ENCODE assay signal across 13 mouse cellular contexts in genomic region chr13:23466306-23466705, GRCm38 (mm10). TPM values are rescaled to one million over a fixed set of nuclear protein-coding genes. Genes with fewer than 3 reads are reported as not detected.
DNase-seq lines count a peak whose midpoint lies in the region; ATAC-seq lines count a peak whose summit lies in the region.
"Had no signal": no experiment of that assay in that cellular context is flagged by ENCODE, and none has a peak within 500 bp of the region (broad histone marks: within the 10 kb centered on the region; RNA-seq: fewer than 3 reads in every experiment).

No protein-coding gene starts in this region.

- H3K27me3 ChIP-seq in heart, embryonic 13.5 days (replicated peaks), result no peaks in the 10 kb centered on the region
- peaks cover 23% of the 10 kb centered on the region for H3K27me3 ChIP-seq in midbrain, embryonic 12.5 days
- H3K27me3 ChIP-seq in midbrain, embryonic 15.5 days (replicated peaks), result peaks cover 7% of the 10 kb centered on the region
- H3K27me3 ChIP-seq in limb, embryonic 10.5 days (ENCODE audit: low read depth, poor library complexity, severe bottlenecking), result no peaks in the 10 kb centered on the region
- no peaks in the 10 kb centered on the region for H3K27me3 ChIP-seq in stomach, embryonic 16.5 days (ENCODE audit: control insufficient read depth, insufficient read depth, low read length)

- intact Hi-C loops in heart, postnatal 36 days (cut with DNase I), result loop anchor here (2.0 kb wide), 1 partner anchor 38 kb away; no protein-coding TSS in a partner anchor
- intact Hi-C loops in left cerebral cortex, postnatal 25 days (cut with DNase I), result loop anchor here (5.0 kb wide), 1 partner anchor 36 kb away; no protein-coding TSS in a partner anchor

- no peak for DNase-seq in heart, postnatal 36 days
- DNase-seq in limb, embryonic 10.5 days (ENCODE audit: low spot score), result no peak
- no peak for DNase-seq in adrenal gland, adult (ENCODE audit: inconsistent age in 2 of 2, low spot score in 1 of 2)
- DNase-seq in left cerebral cortex, postnatal 25 days (ENCODE audit: low spot score in 2 of 2), result no peak

- no peak overlapping the region for H3K9ac ChIP-seq in heart, embryonic 13.5 days
- no peak overlapping the region for H3K9ac ChIP-seq in midbrain, embryonic 12.5 days (replicated peaks)
- no peak overlapping the region for H3K9ac ChIP-seq in midbrain, embryonic 15.5 days
- no peak overlapping the region for H3K9ac ChIP-seq in stomach, embryonic 16.5 days (ENCODE audit: low read length)

- no peaks in the 10 kb centered on the region for H3K36me3 ChIP-seq in heart, embryonic 13.5 days
- no peaks in the 10 kb centered on the region for H3K36me3 ChIP-seq in midbrain, embryonic 12.5 days
- H3K36me3 ChIP-seq in midbrain, embryonic 15.5 days (replicated peaks), result no peaks in the 10 kb centered on the region
- H3K36me3 ChIP-seq in limb, embryonic 10.5 days, result no peaks in the 10 kb centered on the region
- no peaks in the 10 kb centered on the region for H3K36me3 ChIP-seq in stomach, embryonic 16.5 days (ENCODE audit: control insufficient read depth, insufficient read depth, low read length)

- peak overlapping the region; percentile 93 for H3K4me2 ChIP-seq in heart, embryonic 13.5 days
- 0 out of 2 replicates have a peak overlapping the region, but pooled peaks have one; percentile 77 for H3K4me2 ChIP-seq in midbrain, embryonic 12.5 days (replicated peaks)
- no peak overlapping the region; the same call in 1 of the 2 replicates for H3K4me2 ChIP-seq in midbrain, embryonic 15.5 days
- H3K4me2 ChIP-seq in stomach, embryonic 16.5 days (ENCODE audit: low read depth, low read length), result peak overlapping the region; percentile 90

- no peaks in the 10 kb centered on the region for H3K9me3 ChIP-seq in heart, embryonic 13.5 days
- no peaks in the 10 kb centered on the region for H3K9me3 ChIP-seq in midbrain, embryonic 12.5 days
- H3K9me3 ChIP-seq in midbrain, embryonic 15.5 days, result no peaks in the 10 kb centered on the region
- H3K9me3 ChIP-seq in limb, embryonic 10.5 days (replicated peaks), result no peaks in the 10 kb centered on the region
- H3K9me3 ChIP-seq in stomach, embryonic 16.5 days (replicated peaks; ENCODE audit: control insufficient read depth, low read length), result no peaks in the 10 kb centered on the region

- peaks cover 25% of the 10 kb centered on the region for H3K4me1 ChIP-seq in heart, embryonic 13.5 days
- peaks cover 23% of the 10 kb centered on the region for H3K4me1 ChIP-seq in midbrain, embryonic 12.5 days
- H3K4me1 ChIP-seq in midbrain, embryonic 15.5 days, result peaks cover 16% of the 10 kb centered on the region
- peaks cover 25% of the 10 kb centered on the region for H3K4me1 ChIP-seq in limb, embryonic 10.5 days
- H3K4me1 ChIP-seq in stomach, embryonic 16.5 days (ENCODE audit: control insufficient read depth, insufficient read depth, low read length), result peaks cover 12% of the 10 kb centered on the region; the same call in 1 of the 2 replicates

- H3K27ac ChIP-seq in heart, embryonic 13.5 days (replicated peaks), result no peak overlapping the region
- H3K27ac ChIP-seq in midbrain, embryonic 12.5 days (replicated peaks), result no peak overlapping the region
- H3K27ac ChIP-seq in midbrain, embryonic 15.5 days, result no peak overlapping the region
- H3K27ac ChIP-seq in limb, embryonic 10.5 days, result no peak overlapping the region
- H3K27ac ChIP-seq in stomach, embryonic 16.5 days (ENCODE audit: low read length), result no peak overlapping the region
- H3K27ac ChIP-seq: layer of hippocampus, adult 2 months had no signal

- 57% methylated on average over 1 of the region's 1 CpGs for WGBS in heart, embryonic 13.5 days
- WGBS in midbrain, embryonic 12.5 days, result 62% methylated on average over 1 of the region's 1 CpGs
- WGBS in midbrain, embryonic 15.5 days, result 65% methylated on average over 1 of the region's 1 CpGs
- 40% methylated on average over 1 of the region's 1 CpGs for WGBS in limb, embryonic 10.5 days
- WGBS in stomach, embryonic 16.5 days, result 80% methylated on average over 1 of the region's 1 CpGs

- no peak for ATAC-seq in heart, embryonic 13.5 days (ENCODE audit: extremely low read depth, insufficient number of reproducible peaks, low FRiP score, low TSS enrichment)
- no peak for ATAC-seq in midbrain, embryonic 12.5 days (ENCODE audit: low FRiP score, low read depth)
- ATAC-seq in midbrain, embryonic 15.5 days (replicated peaks), result no peak
- ATAC-seq in stomach, embryonic 16.5 days (ENCODE audit: insufficient read depth, low FRiP score), result no peak

- H3K4me3 ChIP-seq in heart, embryonic 13.5 days, result peak overlapping the region; percentile 68; the same call in 1 of the 2 replicates
- H3K4me3 ChIP-seq in midbrain, embryonic 12.5 days, result no peak overlapping the region
- H3K4me3 ChIP-seq in midbrain, embryonic 15.5 days, result no peak overlapping the region
- peak overlapping the region; percentile 67 for H3K4me3 ChIP-seq in limb, embryonic 10.5 days
- H3K4me3 ChIP-seq in stomach, embryonic 16.5 days (replicated peaks; ENCODE audit: low read length), result no peak overlapping the region

RNA-seq across cellular contexts. Expression of gene Btn1a1, which starts 0.6 kb away (rescaled TPM):
- 1.1 and 2.2 TPM in 2 replicates for polyA plus RNA-seq in heart, embryonic 13.5 days (2015; fragmentation: Nextera tagmentation; extraction: Ambion mirVana)
- total RNA-seq in heart, postnatal 36 days (2021), result not detected
- not detected in 2 replicates for polyA plus RNA-seq in midbrain, embryonic 12.5 days (2016; fragmentation: Nextera tagmentation; extraction: Ambion mirVana)
- polyA plus RNA-seq in midbrain, embryonic 15.5 days (2015; fragmentation: Nextera tagmentation; extraction: Ambion mirVana), result 0.09 and 0.25 TPM in 2 replicates
- 0.08 and 0.10 TPM in 2 replicates for polyA plus RNA-seq in limb, embryonic 10.5 days (2016; fragmentation: Nextera tagmentation; extraction: Ambion mirVana)
- 0.21 and 0.22 TPM in 2 replicates for polyA plus RNA-seq in stomach, embryonic 16.5 days (2015; fragmentation: Nextera tagmentation; extraction: Ambion mirVana)
- total RNA-seq in left cerebral cortex, postnatal 25 days (2021), result not detected
- total RNA-seq: adrenal gland, adult 2 months; heart, adult 8-10 months; layer of hippocampus, adult 2 months; liver, adult 2 months; neutrophil, adult 5-6 weeks had no signal
- polyA plus RNA-seq: adrenal gland, adult 2 months; liver, adult 2 months had no signal

RNA-seq across cellular contexts. Expression of gene Btn2a2, which starts 22.4 kb away (rescaled TPM):
- 0.45 and 0.82 TPM in 2 replicates for polyA plus RNA-seq in heart, embryonic 13.5 days (2015; fragmentation: Nextera tagmentation; extraction: Ambion mirVana)
- total RNA-seq in heart, postnatal 36 days (2021), result not detected
- 0.10 and 0.17 TPM in 2 replicates for polyA plus RNA-seq in midbrain, embryonic 12.5 days (2016; fragmentation: Nextera tagmentation; extraction: Ambion mirVana)
- not detected in 2 replicates for polyA plus RNA-seq in midbrain, embryonic 15.5 days (2015; fragmentation: Nextera tagmentation; extraction: Ambion mirVana)
- polyA plus RNA-seq in limb, embryonic 10.5 days (2016; fragmentation: Nextera tagmentation; extraction: Ambion mirVana), result 0.99 and 1.9 TPM in 2 replicates
- polyA plus RNA-seq in stomach, embryonic 16.5 days (2015; fragmentation: Nextera tagmentation; extraction: Ambion mirVana), result 0.14 and 0.28 TPM in 2 replicates
- 1 to 10 TPM; 1.1 to 1.3 TPM for total RNA-seq in left cerebral cortex, postnatal 25 days (2021)
- total RNA-seq: adrenal gland, adult 2 months; heart, adult 8-10 months; liver, adult 2 months had no signal
- polyA plus RNA-seq: adrenal gland, adult 2 months; liver, adult 2 months had no signal

RNA-seq across cellular contexts. Expression of gene Abt1, which starts 42.6 kb away (rescaled TPM):
- polyA plus RNA-seq in heart, embryonic 13.5 days (2015; fragmentation: Nextera tagmentation; extraction: Ambion mirVana), result 8.5 and 8.7 TPM in 2 replicates
- 1 to 10 TPM; 4.3 TPM for total RNA-seq in heart, postnatal 36 days (2021)
- polyA plus RNA-seq in midbrain, embryonic 12.5 days (2016; fragmentation: Nextera tagmentation; extraction: Ambion mirVana), result 10.1 and 12.3 TPM in 2 replicates
- polyA plus RNA-seq in midbrain, embryonic 15.5 days (2015; fragmentation: Nextera tagmentation; extraction: Ambion mirVana), result 9.8 and 9.9 TPM in 2 replicates
- 16.9 and 17.1 TPM in 2 replicates for polyA plus RNA-seq in limb, embryonic 10.5 days (2016; fragmentation: Nextera tagmentation; extraction: Ambion mirVana)
- 10.3 and 11.4 TPM in 2 replicates for polyA plus RNA-seq in stomach, embryonic 16.5 days (2015; fragmentation: Nextera tagmentation; extraction: Ambion mirVana)
- total RNA-seq in left cerebral cortex, postnatal 25 days (2021), result 1 to 10 TPM; 8.3 to 8.9 TPM

Comparison
In these comparisons a context has a peak if more than half of its experiments do, and no peak if none do; other contexts are left out.
1. H3K4me3 ChIP-seq: peak in heart, embryonic 13.5 days (single experiment) and limb, embryonic 10.5 days (single experiment); none in midbrain, embryonic 12.5 days (single experiment), midbrain, embryonic 15.5 days (single experiment) and stomach, embryonic 16.5 days (single experiment).